8 mouse cellular contexts compared by ENCODE assay signal in genomic region chr1:172027010-172027808, GRCm38 (mm10). TPM values are rescaled to one million over a fixed set of nuclear protein-coding genes. Genes with fewer than 3 reads are reported as not detected.
A peak's percentile ranks its signal among the peaks of the same experiment; 100 is the strongest.
DNase-seq lines count a peak whose midpoint lies in the region; ATAC-seq lines count a peak whose summit lies in the region.

No protein-coding gene starts in this region.

- no peaks in the 10 kb centered on the region for H3K36me3 ChIP-seq in hindbrain, embryonic 15.5 days

- DNase-seq in T-cell, adult 2 months (ENCODE audit: low spot score) = peak; percentile 51
- DNase-seq in cerebellum, postnatal 14 days = peak; percentile 98 to 99
- peak; percentile 65 for DNase-seq in gastrocnemius, adult 18-20 months (ENCODE audit: low spot score)
- DNase-seq in layer of hippocampus, postnatal 36 days = peak; percentile 79 to 80
- peak; percentile 82 for DNase-seq in lung, postnatal 25 days (ENCODE audit: low spot score)
- peak; percentile 96 for DNase-seq in retina, embryonic 14.5 days (ENCODE audit: low spot score)
- peak; percentile 87 to 91 for DNase-seq in thymus, postnatal 36 days

- peak overlapping the region; percentile 95 for H3K4me3 ChIP-seq in hindbrain, embryonic 15.5 days

- no peaks in the 10 kb centered on the region for H3K27me3 ChIP-seq in hindbrain, embryonic 15.5 days

- under 1% methylated on average over 46 of the region's 54 CpGs for WGBS in hindbrain, embryonic 15.5 days

- H3K9ac ChIP-seq in hindbrain, embryonic 15.5 days = peak overlapping the region; percentile 95

- H3K4me2 ChIP-seq in hindbrain, embryonic 15.5 days = peak overlapping the region; percentile 94

- peak overlapping the region; percentile 98 for H3K27ac ChIP-seq in hindbrain, embryonic 15.5 days (replicated peaks)

- H3K4me1 ChIP-seq in hindbrain, embryonic 15.5 days (replicated peaks) = peaks cover 51% of the 10 kb centered on the region

- ATAC-seq in hindbrain, embryonic 15.5 days (ENCODE audit: low FRiP score, low read depth) = peak; percentile 84

- no peaks in the 10 kb centered on the region for H3K9me3 ChIP-seq in hindbrain, embryonic 15.5 days

RNA-seq across cellular contexts. Expression of gene Vangl2, which starts 1.0 kb away (rescaled TPM):
- total RNA-seq in gastrocnemius, adult 18-20 months (2021) = under 1 TPM; 0.34 to 0.55 TPM
- 41.1 and 48.9 TPM in 2 replicates for polyA plus RNA-seq in hindbrain, embryonic 15.5 days (2015; fragmentation: Nextera tagmentation; extraction: Ambion mirVana)
- 10 to 100 TPM; 14.8 to 16.0 TPM for total RNA-seq in layer of hippocampus, postnatal 36 days (2021)

RNA-seq across cellular contexts. Expression of gene Nhlh1, which starts 30.2 kb away (rescaled TPM):
- total RNA-seq in gastrocnemius, adult 18-20 months (2021) = not detected
- 3.6 and 4.8 TPM in 2 replicates for polyA plus RNA-seq in hindbrain, embryonic 15.5 days (2015; fragmentation: Nextera tagmentation; extraction: Ambion mirVana)
- 1 to 10 TPM; 1.3 to 1.5 TPM for total RNA-seq in layer of hippocampus, postnatal 36 days (2021)

RNA-seq across cellular contexts. Expression of gene Copa, which starts 55.1 kb away (rescaled TPM):
- total RNA-seq in gastrocnemius, adult 18-20 months (2021) = 10 to 100 TPM; 85.8 to 86.6 TPM
- 183 and 190 TPM in 2 replicates for polyA plus RNA-seq in hindbrain, embryonic 15.5 days (2015; fragmentation: Nextera tagmentation; extraction: Ambion mirVana)
- 100 to 1,000 TPM; 144 TPM for total RNA-seq in layer of hippocampus, postnatal 36 days (2021)

RNA-seq across cellular contexts. Expression of gene Ncstn, which starts 55.4 kb away (rescaled TPM):
- 10 to 100 TPM; 24.7 to 24.8 TPM for total RNA-seq in gastrocnemius, adult 18-20 months (2021)
- polyA plus RNA-seq in hindbrain, embryonic 15.5 days (2015; fragmentation: Nextera tagmentation; extraction: Ambion mirVana) = 109 and 114 TPM in 2 replicates
- total RNA-seq in layer of hippocampus, postnatal 36 days (2021) = 10 to 100 TPM; 57.1 to 60.1 TPM

Comparison
In these comparisons a context has a peak if more than half of its experiments do, and no peak if none do; other contexts are left out.
1. Peak in every context shown above with its lines: DNase-seq, ATAC-seq, H3K4me3 ChIP-seq and H3K27ac ChIP-seq.
2. RNA of gene Vangl2, which starts 1.0 kb away (total RNA-seq): 14.8 to 16.0 TPM in layer of hippocampus, postnatal 36 days; 0.34 to 0.55 TPM in gastrocnemius, adult 18-20 months; every median in the first group is over 10 times any median in the second.